Mouse (Mus musculus): Measurements from ENCODE around the gene AC170998.1.
"Not testable (repeated sequence)": the region's sequence is repeated elsewhere in the genome, so short reads cannot be mapped to it uniquely, and the experiment has no call there.

Gene AC170998.1

GRCm38 (mm10) chr17:28707136-28707627 is 18.7 kb upstream of the AC170998.1 start:
- no peak for DNase-seq

- no peak for DNase-seq
Observed at GRCm38 (mm10) chr17:28707816-28708215, 18.1 kb upstream of the AC170998.1 start.

GRCm38 (mm10) chr17:28708989-28709388 is 16.9 kb upstream of the AC170998.1 start:
- no peak for DNase-seq

GRCm38 (mm10) chr17:28709552-28710290 is 16.2 kb upstream of the AC170998.1 start:
- no peak for DNase-seq

- no peak for DNase-seq
Observed at GRCm38 (mm10) chr17:28710291-28710688, 15.6 kb upstream of the AC170998.1 start.

- no peak for DNase-seq
Observed at GRCm38 (mm10) chr17:28711237-28711636, 14.6 kb upstream of the AC170998.1 start.

- DNase-seq, result no peak
Observed at GRCm38 (mm10) chr17:28712305-28712704, 13.6 kb upstream of the AC170998.1 start.

GRCm38 (mm10) chr17:28714006-28714405 is 11.9 kb upstream of the AC170998.1 start:
- no peak for DNase-seq

GRCm38 (mm10) chr17:28715832-28716548 is 9.9 kb upstream of the AC170998.1 start:
- no peak for DNase-seq

GRCm38 (mm10) chr17:28717535-28717934 is 8.3 kb upstream of the AC170998.1 start:
- DNase-seq, result no peak

- not testable (repeated sequence) for DNase-seq
Observed at GRCm38 (mm10) chr17:28727511-28727910, 1.6 kb downstream of the AC170998.1 start.

- DNase-seq, result no peak
Observed at GRCm38 (mm10) chr17:28735317-28736105, 9.6 kb downstream of the AC170998.1 start.

- no peak for DNase-seq
Observed at GRCm38 (mm10) chr17:28736486-28736885, 10.6 kb downstream of the AC170998.1 start.

GRCm38 (mm10) chr17:28737973-28738372 is 12.1 kb downstream of the AC170998.1 start:
- no peak for DNase-seq

- no peak for DNase-seq
Observed at GRCm38 (mm10) chr17:28739244-28739643, 13.4 kb downstream of the AC170998.1 start.

GRCm38 (mm10) chr17:28743145-28743866 is 17.4 kb downstream of the AC170998.1 start:
- DNase-seq, result peak; percentile 51 to 72

- no peak for DNase-seq
Observed at GRCm38 (mm10) chr17:28743916-28744315, 18.0 kb downstream of the AC170998.1 start.

GRCm38 (mm10) chr17:28745773-28746172 is 19.9 kb downstream of the AC170998.1 start:
- DNase-seq, result no peak

GRCm38 (mm10) chr17:28748001-28748400 is 22.1 kb downstream of the AC170998.1 start:
- no peak for DNase-seq

GRCm38 (mm10) chr17:28750580-28750979 is 24.7 kb downstream of the AC170998.1 start:
- DNase-seq, result no peak

GRCm38 (mm10) chr17:28756447-28756846 is 30.6 kb downstream of the AC170998.1 start:
- no peak for DNase-seq

GRCm38 (mm10) chr17:28757470-28757869 is 31.6 kb downstream of the AC170998.1 start:
- no peak for DNase-seq
